Mouse (Mus musculus) testis, adult 2 months (tissue): ENCODE data around the gene Ppfibp1.

Source experiments
- CTCF ChIP-seq: fragments of 200-500 bp; IDR thresholded peaks from 2 replicates; pipeline ENCODE4 v1.5.1; 2012; ENCODE audit warnings: low read depth, mild to moderate bottlenecking, inconsistent platforms, low read length, moderate library complexity; ENCODE audit not compliant: control insufficient read depth, insufficient read depth, insufficient replicate concordance
- POLR2A ChIP-seq: fragments of 200-500 bp; IDR thresholded peaks from 2 replicates; pipeline ENCODE4 v1.6.1; 2012; ENCODE audit warnings: low read depth, mild to moderate bottlenecking, inconsistent platforms, low read length, moderate library complexity; ENCODE audit not compliant: control insufficient read depth

DNA sequence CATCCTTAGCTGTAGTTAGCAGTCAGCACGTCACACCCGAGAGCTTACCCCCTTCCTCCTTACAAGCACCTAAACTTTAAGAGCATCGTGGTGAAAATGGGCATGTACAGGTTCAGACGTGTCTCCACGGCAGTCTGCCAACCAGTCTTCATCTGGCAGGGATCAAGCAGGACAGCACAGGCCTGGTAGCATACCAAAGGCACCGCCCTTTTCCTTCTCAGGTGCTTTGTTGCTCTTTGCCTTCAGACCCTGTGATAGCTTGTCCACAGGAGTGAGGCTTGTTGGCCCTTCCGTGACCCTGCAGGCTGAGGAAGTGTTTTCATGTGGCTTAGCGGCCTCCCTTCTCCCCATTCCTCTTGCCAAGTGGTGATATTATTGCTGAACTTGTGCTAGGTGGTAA lies 50.7 kb downstream of the Ppfibp1 start:
- TF ChIP-seq POLR2A, result no peak
- no peak for TF ChIP-seq CTCF
